Mouse (Mus musculus): ENCODE measurements around the gene Slc25a28. TPM values are rescaled to one million over a fixed set of nuclear protein-coding genes. Genes with fewer than 3 reads are reported as not detected.
A peak's percentile ranks its signal among the peaks of the same experiment; 100 is the strongest.

Slc25a28 gene
- polyA plus RNA-seq, 1 experiment from 2014 or later, result 12.2 TPM

GRCm38 (mm10) chr19:43699021-43699762 is 24.5 kb upstream of the Slc25a28 start:
- 71% methylated on average over 11 of the region's 11 CpGs for WGBS
- no peaks in the 10 kb centered on the region for H3K27me3 ChIP-seq
- no peaks in the 10 kb centered on the region for H3K4me1 ChIP-seq
- H3K27ac ChIP-seq, result no peak overlapping the region
- no peak for ATAC-seq (ENCODE audit: low FRiP score, low read depth)
- no peak overlapping the region for H3K9ac ChIP-seq
- no peak overlapping the region for H3K4me2 ChIP-seq (replicated peaks)
- H3K4me3 ChIP-seq, result no peak overlapping the region
- 0 out of 2 replicates have a peak, but pooled peaks cover 3% of the 10 kb centered on the region for H3K9me3 ChIP-seq
- H3K36me3 ChIP-seq, result peaks cover 46% of the 10 kb centered on the region

GRCm38 (mm10) chr19:43697666-43698370 is 23.1 kb upstream of the Slc25a28 start:
- Histone ChIP-seq H3K4me2 (replicated peaks) (no peak overlapping the region), H3K4me3 (no peak overlapping the region), H3K27ac (no peak overlapping the region), H3K4me1 (0 out of 2 replicates have a peak, but pooled peaks cover 3% of the 10 kb centered on the region), H3K9ac (no peak overlapping the region), H3K36me3 (peaks cover 40% of the 10 kb centered on the region), H3K27me3 (no peaks in the 10 kb centered on the region), H3K9me3 (0 out of 2 replicates have a peak, but pooled peaks cover 3% of the 10 kb centered on the region)
- no peak for ATAC-seq (ENCODE audit: low FRiP score, low read depth)
- 90% methylated on average over 5 of the region's 5 CpGs for WGBS

- Histone ChIP-seq H3K4me2 (replicated peaks) (no peak overlapping the region), H3K27me3 (no peaks in the 10 kb centered on the region), H3K4me1 (0 out of 2 replicates have a peak, but pooled peaks cover 10% of the 10 kb centered on the region), H3K9me3 (no peaks in the 10 kb centered on the region), H3K4me3 (no peak overlapping the region), H3K27ac (no peak overlapping the region), H3K36me3 (peaks cover 31% of the 10 kb centered on the region), H3K9ac (no peak overlapping the region)
- 68% methylated on average over 10 of the region's 10 CpGs for WGBS
- no peak; the same call in 1 of the 2 replicates for ATAC-seq (ENCODE audit: low FRiP score, low read depth)
Observed at GRCm38 (mm10) chr19:43695514-43695964, 20.9 kb upstream of the Slc25a28 start.

- no peak overlapping the region for H3K4me2 ChIP-seq (replicated peaks)
- no peaks in the 10 kb centered on the region for H3K9me3 ChIP-seq
- H3K36me3 ChIP-seq, result peaks cover 12% of the 10 kb centered on the region
- H3K4me3 ChIP-seq, result no peak overlapping the region
- no peak overlapping the region for H3K9ac ChIP-seq
- ATAC-seq (ENCODE audit: low FRiP score, low read depth), result no peak
- WGBS, result 92% methylated on average over 14 of the region's 14 CpGs
- no peak overlapping the region for H3K27ac ChIP-seq
- no peaks in the 10 kb centered on the region for H3K27me3 ChIP-seq
- peaks cover 18% of the 10 kb centered on the region; the same call in 1 of the 2 replicates for H3K4me1 ChIP-seq
Observed at GRCm38 (mm10) chr19:43692815-43693214, 18.1 kb upstream of the Slc25a28 start.

- H3K36me3 ChIP-seq, result peaks cover 6% of the 10 kb centered on the region
- ATAC-seq (ENCODE audit: low FRiP score, low read depth), result peak; percentile 98
- H3K4me2 ChIP-seq (replicated peaks), result peak within 1 kb of the TSS; percentile 88
- H3K9ac ChIP-seq, result peak within 1 kb of the TSS; percentile 86
- peaks cover 18% of the 10 kb centered on the region; the same call in 1 of the 2 replicates for H3K4me1 ChIP-seq
- H3K27me3 ChIP-seq, result no peaks in the 10 kb centered on the region
- H3K27ac ChIP-seq, result peak within 1 kb of the TSS; percentile 55; the same call in 1 of the 2 replicates
- peak within 1 kb of the TSS; percentile 88 for H3K4me3 ChIP-seq
- WGBS, result under 1% methylated on average over 60 of the region's 60 CpGs
- no peaks in the 10 kb centered on the region for H3K9me3 ChIP-seq
Observed at GRCm38 (mm10) chr19:43689419-43690246, 15.0 kb upstream of the Slc25a28 start, which contains the start of gene Entpd7. Gene Entpd7, plus strand, starts transcription at chr19:43689672.

GRCm38 (mm10) chr19:43681541-43681940 is 6.9 kb upstream of the Slc25a28 start:
- no peak for ATAC-seq (ENCODE audit: low FRiP score, low read depth)
- H3K27ac ChIP-seq, result no peak overlapping the region
- H3K9me3 ChIP-seq, result no peaks in the 10 kb centered on the region
- H3K4me3 ChIP-seq, result no peak overlapping the region
- peaks cover 8% of the 10 kb centered on the region; the same call in 1 of the 2 replicates for H3K27me3 ChIP-seq
- 80% methylated on average over 4 of the region's 4 CpGs for WGBS
- peaks cover 6% of the 10 kb centered on the region for H3K4me1 ChIP-seq
- no peak overlapping the region for H3K9ac ChIP-seq
- H3K4me2 ChIP-seq (replicated peaks), result no peak overlapping the region
- no peaks in the 10 kb centered on the region for H3K36me3 ChIP-seq

- no peaks in the 10 kb centered on the region for H3K9me3 ChIP-seq
- no peak overlapping the region for H3K27ac ChIP-seq
- no peak for ATAC-seq (ENCODE audit: low FRiP score, low read depth)
- WGBS, result 82% methylated on average over 10 of the region's 10 CpGs
- no peak overlapping the region for H3K9ac ChIP-seq
- peaks cover 12% of the 10 kb centered on the region for H3K4me1 ChIP-seq
- H3K27me3 ChIP-seq, result peaks cover 10% of the 10 kb centered on the region; the same call in 1 of the 2 replicates
- no peak overlapping the region for H3K4me3 ChIP-seq
- H3K36me3 ChIP-seq, result no peaks in the 10 kb centered on the region
- no peak overlapping the region for H3K4me2 ChIP-seq (replicated peaks)
Observed at GRCm38 (mm10) chr19:43679474-43679981, 4.8 kb upstream of the Slc25a28 start.

GRCm38 (mm10) chr19:43678467-43679003 is 3.9 kb upstream of the Slc25a28 start:
- 82% methylated on average over 8 of the region's 8 CpGs for WGBS

GRCm38 (mm10) chr19:43675525-43676400 is 1.1 kb upstream of the Slc25a28 start:
- H3K27me3 ChIP-seq, result peaks cover 10% of the 10 kb centered on the region; the same call in 1 of the 2 replicates
- peak overlapping the region; percentile 83 for H3K4me3 ChIP-seq
- peak overlapping the region; percentile 89 for H3K27ac ChIP-seq
- H3K4me2 ChIP-seq (replicated peaks), result peak overlapping the region; percentile 84
- H3K9ac ChIP-seq, result peak overlapping the region; percentile 72
- H3K9me3 ChIP-seq, result no peaks in the 10 kb centered on the region
- peaks cover 27% of the 10 kb centered on the region for H3K4me1 ChIP-seq
- ATAC-seq (ENCODE audit: low FRiP score, low read depth), result no peak
- no peaks in the 10 kb centered on the region for H3K36me3 ChIP-seq
- WGBS, result 2% methylated on average over 43 of the region's 43 CpGs

More at GRCm38 (mm10) chr19:43678467-43679003, 3.9 kb upstream of the Slc25a28 start:
- H3K9ac ChIP-seq, result no peak overlapping the region
- no peaks in the 10 kb centered on the region for H3K9me3 ChIP-seq
- H3K4me3 ChIP-seq, result no peak overlapping the region
- ATAC-seq (ENCODE audit: low FRiP score, low read depth), result no peak
- H3K4me2 ChIP-seq (replicated peaks), result no peak overlapping the region
- H3K27me3 ChIP-seq, result peaks cover 10% of the 10 kb centered on the region; the same call in 1 of the 2 replicates
- no peak overlapping the region for H3K27ac ChIP-seq
- peaks cover 15% of the 10 kb centered on the region for H3K4me1 ChIP-seq
- no peaks in the 10 kb centered on the region for H3K36me3 ChIP-seq

- H3K27me3 ChIP-seq, result peaks cover 10% of the 10 kb centered on the region; the same call in 1 of the 2 replicates
- H3K4me2 ChIP-seq (replicated peaks), result peak overlapping the region; percentile 85
- peak overlapping the region; percentile 83 for H3K4me3 ChIP-seq
- H3K9me3 ChIP-seq, result no peaks in the 10 kb centered on the region
- H3K4me1 ChIP-seq, result peaks cover 32% of the 10 kb centered on the region
- WGBS, result under 1% methylated on average over 29 of the region's 29 CpGs
- H3K27ac ChIP-seq, result peak overlapping the region; percentile 65; the same call in 1 of the 2 replicates
- ATAC-seq (ENCODE audit: low FRiP score, low read depth), result peak; percentile 20; the same call in 1 of the 2 replicates
- no peaks in the 10 kb centered on the region for H3K36me3 ChIP-seq
- peak overlapping the region; percentile 92 for H3K9ac ChIP-seq
Observed at GRCm38 (mm10) chr19:43674316-43674689, 378 bp downstream of the Slc25a28 start.
